Mouse (Mus musculus) intestine, embryonic 14.5 days (tissue): ENCODE results near the gene Eif4e3. TPM values are rescaled to one million over a fixed set of nuclear protein-coding genes. Genes with fewer than 3 reads are reported as not detected.

Experiments used
- ATAC-seq: fragments of 200-750 bp; cut with Nextera tagmentation; replicated peaks from 2 replicates; pipeline ENCODE4 v1.8.0; 2017; ENCODE audit warnings: low read depth, moderate number of reproducible peaks, moderate TSS enrichment, moderate library complexity; ENCODE audit not compliant: low FRiP score, low TSS enrichment
- DNase-seq: peaks from one replicate; pipeline ENCODE4 v3.0.0-alpha.2; 2018; ENCODE audit warnings: low spot score
- H3K27ac ChIP-seq: fragments of 300-500 bp; sonication (generic); 2 replicates; pipeline ENCODE4 v1.5.1; 2014; ENCODE audit warnings: low read depth, mild to moderate bottlenecking, control low read depth
- H3K27me3 ChIP-seq: fragments of 300-500 bp; sonication (generic); replicated peaks from 2 replicates; pipeline ENCODE4 v1.6.1; 2014; ENCODE audit warnings: low read length, control low read depth; ENCODE audit not compliant: control insufficient read depth, insufficient read depth
- H3K36me3 ChIP-seq: fragments of 300-500 bp; sonication (generic); 2 replicates; pipeline ENCODE4 v1.6.1; 2014; ENCODE audit warnings: low read length, control low read depth; ENCODE audit not compliant: control insufficient read depth, insufficient read depth
- H3K4me1 ChIP-seq: fragments of 300-500 bp; sonication (generic); replicated peaks from 2 replicates; pipeline ENCODE4 v1.6.1; 2014; ENCODE audit warnings: low read length, control low read depth, mixed read lengths; ENCODE audit not compliant: control insufficient read depth, insufficient read depth
- H3K4me2 ChIP-seq: fragments of 300-500 bp; sonication (generic); 2 replicates; pipeline ENCODE4 v1.6.1; 2014; ENCODE audit warnings: low read length
- H3K4me3 ChIP-seq: fragments of 300-500 bp; sonication (generic); 2 replicates; pipeline ENCODE4 v1.5.1; 2014; ENCODE audit warnings: low read depth, low read length, control low read depth, mixed read lengths
- H3K9ac ChIP-seq: fragments of 300-500 bp; sonication (generic); 2 replicates; pipeline ENCODE4 v1.6.1; 2014; ENCODE audit warnings: mild to moderate bottlenecking, low read length
- H3K9me3 ChIP-seq: fragments of 300-500 bp; sonication (generic); 2 replicates; pipeline ENCODE4 v1.6.1; 2016; ENCODE audit warnings: low read length, control low read depth; ENCODE audit not compliant: control insufficient read depth
- WGBS: fragments of 180-500 bp; shearing (Covaris S2); extraction: QIAGEN DNeasy Blood & Tissue Kit; methylation state at CpG from one replicate; pipeline ENCODE4 v1.1.7; 2014; 5-methylcytosine and 5-hydroxymethylcytosine counted together
- polyA plus RNA-seq: library from polyadenylated mRNA; unstranded; fragments of >200 nt; fragmentation: Nextera tagmentation; extraction: Ambion mirVana; gene quantifications from 2 replicates; pipeline ENCODE4 v1.2.1, GENCODE M21; 2014

Gene Eif4e3
- polyA plus RNA-seq, 1 experiment from 2014 or later, result 14.5 TPM

DNA sequence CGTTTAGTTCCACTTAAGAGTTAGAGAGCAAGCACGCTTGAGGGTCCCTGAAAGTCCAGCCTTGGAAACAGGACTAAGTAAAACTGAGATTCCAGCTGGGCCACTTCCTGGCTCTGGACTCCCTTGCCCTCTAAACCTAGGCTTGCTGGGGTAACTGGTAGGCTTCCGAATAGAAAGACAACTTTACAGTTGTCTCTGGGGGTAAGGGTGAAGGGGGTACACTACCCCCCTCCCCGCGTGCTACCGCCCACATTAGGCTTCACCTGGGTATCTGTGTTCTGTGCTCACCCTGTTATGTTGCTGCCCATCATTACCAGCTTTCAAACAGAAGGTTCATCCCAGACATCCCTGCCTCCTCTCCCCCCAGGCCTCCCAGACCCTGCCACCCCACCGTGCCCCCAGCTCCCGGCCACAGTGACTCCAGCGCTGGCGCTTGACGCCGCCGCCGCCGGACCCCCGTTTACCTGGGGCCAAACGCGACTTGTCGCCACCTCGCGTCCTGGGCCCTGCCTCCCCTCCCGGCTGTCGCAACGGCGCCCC is 25.2 kb upstream of the Eif4e3 start:
- DNase-seq (peak; percentile 61), ATAC-seq (peak; percentile 57)
- Histone ChIP-seq H3K9ac (peak overlapping the region; percentile 71), H3K27ac (no peak overlapping the region), H3K4me2 (peak overlapping the region; percentile 81), H3K27me3 (peaks cover 52% of the 10 kb centered on the region), H3K36me3 (no peaks in the 10 kb centered on the region), H3K4me1 (peaks cover 8% of the 10 kb centered on the region; the same call in 1 of the 2 replicates), H3K4me3 (peak overlapping the region; percentile 68), H3K9me3 (no peaks in the 10 kb centered on the region)
- 6% methylated on average over 25 of the region's 25 CpGs for WGBS

DNA sequence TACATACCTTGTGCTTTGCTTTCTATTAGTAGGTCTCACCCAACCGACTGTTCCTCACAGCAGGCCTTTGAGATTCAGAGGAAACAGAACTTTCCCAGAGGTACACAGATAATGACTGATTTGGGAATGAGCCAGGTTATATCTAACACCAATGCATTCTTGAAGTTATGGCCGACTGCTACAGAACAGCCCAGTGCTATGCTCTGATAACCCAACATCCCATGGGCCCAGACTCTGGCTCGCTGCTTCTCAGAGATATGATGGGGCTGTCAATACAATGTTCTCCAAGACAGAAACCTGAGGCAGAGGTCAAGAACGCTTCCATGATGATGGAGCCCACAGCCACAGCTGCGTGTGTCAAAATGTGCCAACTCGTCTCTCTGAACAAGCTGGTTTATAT is 21.9 kb upstream of the Eif4e3 start:
- ATAC-seq (no peak), DNase-seq (no peak)
- no peaks in the 10 kb centered on the region for H3K36me3 ChIP-seq
- H3K9me3 ChIP-seq, result no peaks in the 10 kb centered on the region
- H3K4me2 ChIP-seq, result no peak overlapping the region
- WGBS, result 80% methylated on average over 6 of the region's 6 CpGs
- H3K4me1 ChIP-seq, result peaks cover 3% of the 10 kb centered on the region; the same call in 1 of the 2 replicates
- peaks cover 31% of the 10 kb centered on the region for H3K27me3 ChIP-seq
- no peak overlapping the region for H3K27ac ChIP-seq
- no peak overlapping the region for H3K4me3 ChIP-seq
- H3K9ac ChIP-seq, result no peak overlapping the region

DNA sequence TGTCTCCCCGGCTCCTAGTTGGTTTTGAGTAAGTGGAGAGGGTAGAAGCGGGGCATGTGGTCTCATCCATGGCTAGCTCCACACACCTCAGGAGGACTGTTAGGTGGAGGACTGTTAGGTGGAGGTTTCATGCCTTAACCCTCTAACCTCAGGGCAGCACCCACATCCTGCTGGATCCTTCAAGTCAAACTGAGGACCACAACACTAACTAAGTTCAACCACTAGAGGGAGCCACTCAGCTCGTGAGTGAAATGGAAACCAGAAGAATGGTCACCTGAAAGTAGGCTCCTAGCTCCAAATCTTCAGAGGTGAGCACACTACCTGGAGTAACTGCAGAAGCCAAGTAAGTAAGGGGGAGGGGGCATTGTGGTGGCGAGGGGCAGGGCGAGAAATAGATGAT is 18.3 kb upstream of the Eif4e3 start:
- DNase-seq, result no peak
- Histone ChIP-seq H3K4me3 (no peak overlapping the region), H3K36me3 (no peaks in the 10 kb centered on the region), H3K4me2 (no peak overlapping the region), H3K4me1 (no peaks in the 10 kb centered on the region), H3K9me3 (no peaks in the 10 kb centered on the region), H3K27me3 (no peaks in the 10 kb centered on the region), H3K9ac (no peak overlapping the region), H3K27ac (no peak overlapping the region)
- no peak for ATAC-seq
- WGBS, result 55% methylated on average over 5 of the region's 5 CpGs

DNA sequence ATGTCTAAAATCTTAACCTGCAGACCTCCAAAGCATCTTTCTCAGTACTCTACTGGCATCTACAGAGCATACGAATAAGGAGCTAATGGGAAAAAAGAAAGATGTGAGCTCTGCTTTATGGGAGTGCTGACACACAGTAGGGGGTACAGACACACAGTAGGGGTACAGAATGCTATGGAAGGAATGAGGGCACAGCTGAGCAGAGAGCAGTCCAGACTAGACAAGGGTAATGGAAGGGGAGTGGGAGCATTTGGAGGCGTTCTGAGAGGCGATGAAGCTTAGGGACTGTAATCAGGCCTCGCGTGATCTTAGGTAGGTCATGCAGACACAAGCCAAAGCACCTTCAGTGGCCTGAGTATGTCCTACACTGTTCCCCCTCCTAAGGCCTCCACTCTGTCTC is 17.4 kb upstream of the Eif4e3 start:
- no peaks in the 10 kb centered on the region for H3K36me3 ChIP-seq
- H3K9ac ChIP-seq, result no peak overlapping the region
- no peak overlapping the region for H3K27ac ChIP-seq
- no peaks in the 10 kb centered on the region for H3K27me3 ChIP-seq
- ATAC-seq (no peak), DNase-seq (no peak)
- no peak overlapping the region for H3K4me2 ChIP-seq
- H3K4me3 ChIP-seq, result no peak overlapping the region
- WGBS, result 88% methylated on average over 5 of the region's 5 CpGs
- no peaks in the 10 kb centered on the region for H3K9me3 ChIP-seq
- H3K4me1 ChIP-seq, result no peaks in the 10 kb centered on the region

- no peak overlapping the region for H3K27ac ChIP-seq
- H3K4me1 ChIP-seq, result no peaks in the 10 kb centered on the region; the same call in 1 of the 2 replicates
- H3K4me3 ChIP-seq, result no peak overlapping the region
- no peak overlapping the region for H3K4me2 ChIP-seq
- H3K9me3 ChIP-seq, result no peaks in the 10 kb centered on the region
- H3K36me3 ChIP-seq, result no peaks in the 10 kb centered on the region
- DNase-seq, result no peak
- no peak overlapping the region for H3K9ac ChIP-seq
- WGBS, result 80% methylated on average over 11 of the region's 11 CpGs
- H3K27me3 ChIP-seq, result no peaks in the 10 kb centered on the region
- ATAC-seq, result no peak
Observed at GRCm38 (mm10) chr6:99678108-99678507, 11.5 kb upstream of the Eif4e3 start.

GRCm38 (mm10) chr6:99677325-99677724 is 10.8 kb upstream of the Eif4e3 start:
- Histone ChIP-seq H3K9ac (no peak overlapping the region), H3K4me2 (no peak overlapping the region), H3K4me3 (no peak overlapping the region), H3K27me3 (no peaks in the 10 kb centered on the region), H3K36me3 (no peaks in the 10 kb centered on the region), H3K4me1 (no peaks in the 10 kb centered on the region; the same call in 1 of the 2 replicates), H3K27ac (no peak overlapping the region), H3K9me3 (no peaks in the 10 kb centered on the region)
- WGBS, result 57% methylated on average over 8 of the region's 8 CpGs
- ATAC-seq (peak; percentile 85), DNase-seq (no peak)

DNA sequence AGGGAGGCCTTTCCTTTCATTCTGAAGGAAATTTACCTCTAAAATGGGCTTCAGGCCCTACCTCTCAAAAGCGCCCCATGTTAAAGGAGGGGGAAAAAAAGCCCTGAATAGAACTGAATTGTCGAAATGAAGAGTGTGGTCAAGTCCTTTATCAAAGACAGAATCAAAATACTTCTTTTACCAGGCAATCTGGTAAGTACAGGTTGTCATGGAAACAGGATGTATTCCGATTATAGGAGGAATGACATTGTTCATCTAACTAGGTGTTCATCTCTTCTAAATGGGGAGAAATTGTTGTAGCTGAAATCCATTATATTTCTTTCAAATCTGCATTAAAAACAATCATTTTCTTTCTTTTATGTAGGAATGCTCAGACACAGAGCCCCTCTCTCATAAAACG is 7.9 kb upstream of the Eif4e3 start:
- H3K27me3 ChIP-seq, result no peaks in the 10 kb centered on the region
- WGBS, result 79% methylated on average over 4 of the region's 4 CpGs
- no peak overlapping the region for H3K27ac ChIP-seq

GRCm38 (mm10) chr6:99671768-99672167 is 5.2 kb upstream of the Eif4e3 start:
- no peak for ATAC-seq
- whole genome bisulfite sequencing, result 58% methylated on average over 3 of the region's 3 CpGs
- H3K4me2 ChIP-seq, result no peak overlapping the region

More for the DNA sequence above, 7.9 kb upstream of the Eif4e3 start:
- no peak overlapping the region for H3K4me3 ChIP-seq
- H3K9me3 ChIP-seq, result no peaks in the 10 kb centered on the region
- no peak for ATAC-seq
- no peak overlapping the region for H3K9ac ChIP-seq
- H3K4me1 ChIP-seq, result no peaks in the 10 kb centered on the region; the same call in 1 of the 2 replicates
- no peak overlapping the region for H3K4me2 ChIP-seq
- no peaks in the 10 kb centered on the region for H3K36me3 ChIP-seq
- DNase-seq, result no peak

DNA sequence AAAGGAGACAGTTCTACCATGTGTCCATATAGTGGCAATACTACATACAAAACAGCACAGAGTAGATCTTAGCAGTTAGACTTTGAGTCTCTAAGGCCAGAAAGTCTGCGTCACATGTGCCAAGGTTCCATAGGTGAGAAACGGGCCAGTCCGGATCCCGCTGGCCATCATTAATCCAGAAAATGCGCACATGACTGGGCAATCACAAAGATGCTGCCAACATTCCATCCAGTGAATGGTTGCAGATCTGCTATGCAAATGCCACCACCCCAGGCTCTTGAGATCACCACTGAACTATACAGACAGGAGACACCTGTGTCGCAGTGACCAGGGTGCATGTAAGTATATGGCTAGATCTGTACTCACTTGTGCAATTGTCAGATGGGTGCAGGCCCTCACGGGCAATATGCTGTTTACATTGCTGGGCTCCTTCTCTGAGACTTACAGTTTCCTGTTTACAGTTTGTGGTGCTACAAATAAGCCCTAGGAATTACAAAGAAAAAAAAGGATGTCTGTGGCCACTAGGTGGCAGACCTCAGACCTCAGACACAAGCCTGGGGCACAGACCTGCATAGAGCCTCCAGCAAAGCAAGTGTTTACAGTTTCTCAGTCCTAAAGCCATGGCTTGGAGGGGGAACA is 4.0 kb upstream of the Eif4e3 start:
- DNase-seq (peak; percentile 75), ATAC-seq (no peak)
- WGBS, result 76% methylated on average over 7 of the region's 7 CpGs
- no peak overlapping the region for H3K9ac ChIP-seq
- no peak overlapping the region for H3K4me2 ChIP-seq
- H3K4me1 ChIP-seq, result peaks cover 8% of the 10 kb centered on the region; the same call in 1 of the 2 replicates
- H3K4me3 ChIP-seq, result no peak overlapping the region
- no peaks in the 10 kb centered on the region for H3K36me3 ChIP-seq
- no peak overlapping the region for H3K27ac ChIP-seq
- H3K27me3 ChIP-seq, result no peaks in the 10 kb centered on the region
- H3K9me3 ChIP-seq, result no peaks in the 10 kb centered on the region

More at GRCm38 (mm10) chr6:99671768-99672167, 5.2 kb upstream of the Eif4e3 start:
- no peaks in the 10 kb centered on the region for H3K36me3 ChIP-seq
- H3K9me3 ChIP-seq, result no peaks in the 10 kb centered on the region
- peaks cover 8% of the 10 kb centered on the region; the same call in 1 of the 2 replicates for H3K4me1 ChIP-seq
- no peak for DNase-seq
- H3K4me3 ChIP-seq, result no peak overlapping the region
- H3K27me3 ChIP-seq, result no peaks in the 10 kb centered on the region
- H3K9ac ChIP-seq, result no peak overlapping the region
- H3K27ac ChIP-seq, result no peak overlapping the region
